Mouse (Mus musculus) MEL (cell line): ENCODE measurements around the gene Frs3. TPM values are rescaled to one million over a fixed set of nuclear protein-coding genes. Genes with fewer than 3 reads are reported as not detected.

ENCODE experiments used
- DNase-seq: peaks from one replicate; pipeline ENCODE4 v3.0.0; 2011; ENCODE audit warnings: low read depth, low spot score
- H3K27ac ChIP-seq: 2 replicates; pipeline ENCODE4 v1.5.1; 2012; ENCODE audit warnings: low read depth, mild to moderate bottlenecking, control low read depth, low read length, moderate library complexity; ENCODE audit not compliant: control insufficient read depth
- H3K27me3 ChIP-seq, 2 experiments: fragments of 150-350 bp in 1 of 2; sonication (generic) in 1 of 2; 2 replicates each; pipeline ENCODE4 v1.6.1; 2012; ENCODE audit warnings: low read length in 2 of 2, mild to moderate bottlenecking in 2 of 2, improper control_type of control experiment in 1 of 2, moderate library complexity in 1 of 2; ENCODE audit not compliant: insufficient read depth in 2 of 2, control insufficient read depth in 1 of 2
- H3K36me3 ChIP-seq, 2 experiments: 2 replicates each; pipeline ENCODE4 v1.6.1; 2012 to 2014; ENCODE audit warnings: low read length in 2 of 2, improper control_type of control experiment in 1 of 2, inconsistent platforms in 1 of 2, mild to moderate bottlenecking in 1 of 2; ENCODE audit not compliant: insufficient read depth in 2 of 2, control insufficient read depth in 1 of 2
- H3K4me1 ChIP-seq, 2 experiments: fragments of 150-350 bp in 1 of 2; sonication (generic) in 1 of 2; 2 replicates each; pipeline ENCODE4 v1.6.1; 2012; ENCODE audit warnings: low read length in 2 of 2, improper control_type of control experiment in 1 of 2, mild to moderate bottlenecking in 1 of 2; ENCODE audit not compliant: insufficient read depth in 2 of 2, control insufficient read depth in 1 of 2
- H3K4me3 ChIP-seq, 2 experiments: fragments of 150-350 bp in 1 of 2; sonication (generic) in 1 of 2; 2 replicates each; pipeline ENCODE4 v1.5.1; 2012; ENCODE audit warnings: low read depth in 2 of 2, low read length in 2 of 2, mild to moderate bottlenecking in 2 of 2, moderate library complexity in 2 of 2, control low read depth in 1 of 2, improper control_type of control experiment in 1 of 2; ENCODE audit not compliant: control insufficient read depth in 1 of 2, insufficient read depth in 1 of 2
- H3K79me2 ChIP-seq: 2 replicates; pipeline ENCODE4 v1.6.1; 2012; ENCODE audit warnings: mild to moderate bottlenecking, low read length, moderate library complexity; ENCODE audit not compliant: control insufficient read depth, poor library complexity, insufficient read depth
- H3K9ac ChIP-seq: 2 replicates; pipeline ENCODE4 v1.6.1; 2012; ENCODE audit warnings: low read depth, mild to moderate bottlenecking, control low read depth, low read length, moderate library complexity; ENCODE audit not compliant: control insufficient read depth, poor library complexity, severe bottlenecking
- H3K9me3 ChIP-seq: fragments of 150-350 bp; sonication (generic); replicated peaks from 2 replicates; pipeline ENCODE4 v1.6.1; 2012; ENCODE audit warnings: mild to moderate bottlenecking, low read length, improper control_type of control experiment, moderate library complexity; ENCODE audit not compliant: insufficient read depth
- BHLHE40 ChIP-seq: IDR thresholded peaks from 2 replicates; pipeline ENCODE4 v1.6.1; 2012; ENCODE audit warnings: low read depth, mild to moderate bottlenecking, inconsistent platforms, low read length, improper control_type of control experiment, borderline replicate concordance
- CHD1 ChIP-seq: IDR thresholded peaks from 2 replicates; pipeline ENCODE4 v1.6.1; 2012; ENCODE audit warnings: low read depth, mild to moderate bottlenecking, inconsistent platforms, low read length, improper control_type of control experiment
- EP300 ChIP-seq, 2 experiments: IDR thresholded peaks; 2 replicates each; pipeline ENCODE4 v1.6.1; 2011; ENCODE audit warnings: improper control_type of control experiment in 2 of 2, low read length in 2 of 2, low read depth in 1 of 2, mild to moderate bottlenecking in 1 of 2
- ETS1 ChIP-seq: IDR thresholded peaks from 2 replicates; pipeline ENCODE4 v1.6.1; 2012; ENCODE audit warnings: low read depth, mild to moderate bottlenecking, inconsistent platforms, low read length, improper control_type of control experiment, moderate library complexity
- GABPA ChIP-seq: IDR thresholded peaks from 2 replicates; pipeline ENCODE4 v1.6.1; 2012; ENCODE audit warnings: low read depth, mild to moderate bottlenecking, inconsistent platforms, low read length, improper control_type of control experiment, moderate library complexity
- HCFC1 ChIP-seq: IDR thresholded peaks from 2 replicates; pipeline ENCODE4 v1.6.1; 2012; ENCODE audit warnings: low read depth, mild to moderate bottlenecking, inconsistent platforms, low read length, improper control_type of control experiment, moderate library complexity
- KAT2A ChIP-seq: conservative IDR thresholded peaks from 2 replicates; pipeline ENCODE4 v1.6.1; 2012; ENCODE audit warnings: low read depth, low read length, improper control_type of control experiment, inconsistent platforms
- MAFK ChIP-seq: IDR thresholded peaks from 2 replicates; pipeline ENCODE4 v1.6.1; 2011; ENCODE audit warnings: low read depth, mild to moderate bottlenecking, low read length, improper control_type of control experiment, borderline replicate concordance
- MAZ ChIP-seq: IDR thresholded peaks from 2 replicates; pipeline ENCODE4 v1.6.1; 2012; ENCODE audit warnings: low read depth, mild to moderate bottlenecking, inconsistent platforms, low read length, improper control_type of control experiment
- MYB ChIP-seq: IDR thresholded peaks from 2 replicates; pipeline ENCODE4 v1.6.1; 2011; ENCODE audit warnings: mild to moderate bottlenecking, low read depth, low read length, improper control_type of control experiment
- NELFE ChIP-seq: IDR thresholded peaks from 2 replicates; pipeline ENCODE4 v1.6.1; 2011; ENCODE audit warnings: low read depth, low read length, improper control_type of control experiment
- POLR2A ChIP-seq, 2 experiments: IDR thresholded peaks; 2 replicates each; pipeline ENCODE4 v1.6.1; 2011 to 2012; ENCODE audit warnings: low read length in 2 of 2, mild to moderate bottlenecking in 2 of 2, control low read depth in 1 of 2, improper control_type of control experiment in 1 of 2, low read depth in 1 of 2, moderate library complexity in 1 of 2; ENCODE audit not compliant: control insufficient read depth in 1 of 2, insufficient read depth in 1 of 2, poor library complexity in 1 of 2
- RAD21 ChIP-seq: IDR thresholded peaks from 2 replicates; pipeline ENCODE4 v1.6.1; 2011; ENCODE audit warnings: mild to moderate bottlenecking, low read depth, low read length, improper control_type of control experiment
- RCOR1 ChIP-seq: IDR thresholded peaks from 2 replicates; pipeline ENCODE4 v1.6.1; 2012; ENCODE audit warnings: low read depth, mild to moderate bottlenecking, inconsistent platforms, low read length, improper control_type of control experiment
- SIN3A ChIP-seq: IDR thresholded peaks from 2 replicates; pipeline ENCODE4 v1.6.1; 2012; ENCODE audit warnings: low read length, improper control_type of control experiment, inconsistent platforms
- SMC3 ChIP-seq: IDR thresholded peaks from 2 replicates; pipeline ENCODE4 v1.6.1; 2011; ENCODE audit warnings: low read depth, low read length, improper control_type of control experiment
- UBTF ChIP-seq: IDR thresholded peaks from 2 replicates; pipeline ENCODE4 v1.6.1; 2012; ENCODE audit warnings: low read depth, mild to moderate bottlenecking, inconsistent platforms, low read length, improper control_type of control experiment, moderate library complexity, borderline replicate concordance; ENCODE audit not compliant: insufficient read depth
- USF1 ChIP-seq: IDR thresholded peaks from 2 replicates; pipeline ENCODE4 v1.6.1; 2014; ENCODE audit warnings: low read depth, mild to moderate bottlenecking, inconsistent platforms, low read length, improper control_type of control experiment, moderate library complexity
- ZNF384 ChIP-seq: IDR thresholded peaks from 2 replicates; pipeline ENCODE4 v1.6.1; 2012; ENCODE audit warnings: low read depth, mild to moderate bottlenecking, inconsistent platforms, low read length, improper control_type of control experiment
- polyA plus RNA-seq, 2 experiments: library from polyadenylated mRNA; stranded (reverse) in 1 of 2; unstranded in 1 of 2; fragments of >175 nt in 1 of 2; fragments of >200 nt in 1 of 2; gene quantifications; 2 replicates each; pipeline versions ENCODE4 v1.2.1 to v1.2.4; 2012; ENCODE audit warnings: low replicate concordance in 2 of 2, low read depth in 1 of 2; ENCODE audit not compliant: insufficient read length in 2 of 2, insufficient read depth in 1 of 2, missing spikeins in 1 of 2
- total RNA-seq: library from RNA; depleted of rRNA; stranded (reverse); fragments of 300-350 nt; gene quantifications from 2 replicates; pipeline ENCODE4 v1.2.3, GENCODE M21; 2012

Gene Frs3
- total and polyA plus RNA-seq, 3 experiments, result 2.7 to 4.4 TPM; not detected in 1

GRCm38 (mm10) chr17:47688344-47688607 is 554 bp upstream of the Frs3 start, which contains the start of gene Tomm6:
Gene Tomm6 (minus strand): TSS chr17:47688386.
- Histone ChIP-seq H3K27me3 (no peaks in the 10 kb centered on the region), H3K4me3 (peak within 1 kb of the TSS; percentile 88 to 89), H3K27ac (peak within 1 kb of the TSS; percentile 81), H3K79me2 (peaks cover 15% of the 10 kb centered on the region), H3K9ac (peak within 1 kb of the TSS; percentile 88), H3K36me3 (peaks cover 4% of the 10 kb centered on the region in 2 experiments), H3K9me3 (no peaks in the 10 kb centered on the region), H3K4me1 (peaks cover 0 to 5% of the 10 kb centered on the region in 2 experiments; a peak in 1 of 4 replicates)
- DNase-seq, result no peak
- TF ChIP-seq RCOR1 (no peak), EP300 (IDR thresholded peaks at IDR 0.05; ENCODE audit: low read depth in 1 of 2, low read length in 2 of 2) (0 out of 4 replicates have a peak, but pooled peaks of 1 of the 2 experiments have one; percentile 1), BHLHE40 (no peak), MYB (no peak)

- Histone ChIP-seq H3K4me3 (no peak overlapping the region), H3K36me3 (peaks cover 1 to 4% of the 10 kb centered on the region in 2 experiments), H3K4me1 (peaks cover 0 to 10% of the 10 kb centered on the region in 2 experiments; a peak in 3 of 4 replicates)
Observed at GRCm38 (mm10) chr17:47689894-47690293, 1.1 kb downstream of the Frs3 start.

GRCm38 (mm10) chr17:47691650-47692049 is 2.8 kb downstream of the Frs3 start:
- no peak for TF ChIP-seq RCOR1
- TF ChIP-seq KAT2A, result no peak
- no peak for TF ChIP-seq RAD21
- TF ChIP-seq UBTF, result no peak
- TF ChIP-seq CHD1, result no peak
- no peak for TF ChIP-seq MAFK
- no peak for TF ChIP-seq MAZ
- TF ChIP-seq POLR2A (IDR thresholded peaks at IDR 0.05; ENCODE audit: control insufficient read depth in 1 of 2, insufficient read depth in 1 of 2, low read depth in 1 of 2, low read length in 2 of 2, poor library complexity in 1 of 2), result no peak
- Histone ChIP-seq H3K36me3 (peaks cover 0 to 5% of the 10 kb centered on the region in 2 experiments; a peak in 2 of 4 replicates), H3K9me3 (no peaks in the 10 kb centered on the region), H3K27ac (no peak overlapping the region), H3K9ac (no peak overlapping the region), H3K4me1 (peaks cover 0 to 15% of the 10 kb centered on the region in 2 experiments; a peak in 3 of 4 replicates), H3K27me3 (no peaks in the 10 kb centered on the region), H3K4me3 (no peak overlapping the region), H3K79me2 (peaks cover 11% of the 10 kb centered on the region)
- DNase-seq, result no peak

More at GRCm38 (mm10) chr17:47689894-47690293, 1.1 kb downstream of the Frs3 start:
- Histone ChIP-seq H3K79me2 (peaks cover 15% of the 10 kb centered on the region), H3K27ac (no peak overlapping the region), H3K9ac (no peak overlapping the region), H3K9me3 (no peaks in the 10 kb centered on the region), H3K27me3 (no peaks in the 10 kb centered on the region)
- no peak for TF ChIP-seq NELFE
- TF ChIP-seq CHD1, result no peak
- no peak for TF ChIP-seq SMC3
- no peak for TF ChIP-seq ZNF384
- no peak for TF ChIP-seq GABPA
- no peak for TF ChIP-seq ETS1
- TF ChIP-seq USF1, result no peak
- no peak for TF ChIP-seq UBTF
- no peak for TF ChIP-seq MYB
- no peak for TF ChIP-seq HCFC1
- TF ChIP-seq SIN3A, result no peak
- DNase-seq, result no peak
